Mouse (Mus musculus): Measurements from ENCODE around the gene Cdcp2.

Cdcp2 gene

DNA sequence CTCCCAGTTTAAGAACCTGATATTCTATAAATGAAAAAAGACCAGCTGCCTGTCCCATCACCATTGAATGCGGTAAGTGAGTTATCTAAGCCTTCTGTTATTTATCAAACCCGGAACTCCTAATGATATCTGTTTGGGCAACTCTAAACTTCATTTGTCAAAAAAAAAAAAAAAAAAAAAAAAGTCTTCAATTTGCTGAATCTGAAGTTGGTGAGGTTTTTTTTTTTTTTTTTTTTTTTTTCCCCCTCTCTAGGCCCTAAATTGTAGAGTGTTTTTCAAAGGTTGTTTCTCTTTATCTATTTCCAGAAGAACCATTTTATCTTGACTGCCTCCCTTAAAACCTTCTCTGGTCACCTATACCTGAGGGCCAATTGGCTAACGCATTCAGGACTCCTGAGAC is 38.2 kb downstream of the Cdcp2 start:
- no peak for DNase-seq (ENCODE audit: low spot score)

DNA sequence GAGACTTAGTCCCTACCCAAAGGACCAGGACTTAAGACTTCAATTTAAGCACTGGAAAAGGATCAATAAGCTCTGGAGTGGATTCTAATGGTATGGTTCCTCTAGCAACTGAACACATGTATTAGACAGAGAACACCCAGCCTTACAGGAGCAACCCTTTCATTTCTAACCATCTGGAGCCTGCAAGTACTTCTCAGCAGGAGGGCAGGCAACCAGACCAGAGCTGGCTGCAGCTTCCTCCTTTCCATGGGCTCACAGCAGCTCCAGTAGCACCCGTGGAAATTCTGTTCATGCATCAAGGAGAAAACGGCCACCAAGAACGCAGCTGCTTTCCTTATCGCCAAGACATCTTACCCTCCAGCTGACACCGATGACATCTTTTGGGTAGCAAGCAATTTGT is 39.0 kb downstream of the Cdcp2 start:
- no peak for DNase-seq (ENCODE audit: low spot score)

- no peak for DNase-seq (ENCODE audit: low spot score)
These were observed 39.8 kb downstream of the Cdcp2 start for GRCm38 (mm10) chr4:107136531-107136930.

- no peak for DNase-seq (ENCODE audit: low spot score)
These were observed 42.5 kb downstream of the Cdcp2 start for GRCm38 (mm10) chr4:107138948-107139835.

GRCm38 (mm10) chr4:107139836-107140631 is 43.3 kb downstream of the Cdcp2 start:
- DNase-seq (ENCODE audit: low spot score), result no peak

- no peak for DNase-seq (ENCODE audit: low spot score)
These were observed 46.8 kb downstream of the Cdcp2 start for GRCm38 (mm10) chr4:107143511-107143910.

DNA sequence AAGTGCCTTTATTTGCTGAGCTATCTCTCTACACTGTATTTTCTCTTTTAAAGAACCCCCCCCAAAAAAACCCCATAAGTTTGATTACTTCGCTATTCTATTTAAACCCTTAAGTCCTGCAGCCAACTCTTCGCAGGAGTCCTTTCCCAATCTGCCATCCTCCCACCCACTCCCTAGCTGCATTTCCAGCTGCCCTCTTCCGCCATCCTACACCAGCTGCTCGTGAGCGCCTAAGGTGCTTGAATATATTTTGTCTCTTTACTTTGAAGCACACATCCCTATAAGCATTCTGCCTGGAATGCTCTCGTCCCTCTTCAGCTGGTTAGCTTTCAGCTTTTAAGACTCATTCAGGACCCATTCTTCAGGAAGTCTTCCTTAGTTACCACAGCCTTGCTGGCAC is 54.3 kb downstream of the Cdcp2 start:
- no peak for DNase-seq (ENCODE audit: low spot score)

- no peak for DNase-seq (ENCODE audit: low spot score)
These were observed 55.9 kb downstream of the Cdcp2 start for GRCm38 (mm10) chr4:107152571-107152970.

DNA sequence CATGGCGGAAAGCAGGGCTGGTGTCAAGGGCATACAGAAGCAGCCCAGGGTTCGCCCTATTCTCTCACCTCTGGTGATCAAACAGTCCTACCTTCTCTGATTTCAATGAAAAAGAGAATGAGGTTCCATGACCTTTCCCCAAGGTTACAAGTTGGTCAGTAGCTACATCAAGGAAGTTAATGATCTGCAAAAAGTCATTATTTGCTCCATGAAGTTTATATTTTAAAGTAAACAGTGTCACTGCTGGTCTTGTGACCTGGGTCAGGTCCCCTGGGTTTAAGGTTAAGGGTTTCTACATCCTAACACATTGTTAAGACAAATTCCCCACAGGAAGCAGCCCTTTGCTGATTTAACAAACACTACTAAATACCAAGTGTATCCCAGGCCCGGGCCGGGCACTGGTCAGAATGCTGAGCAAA is 60.3 kb downstream of the Cdcp2 start:
- no peak for DNase-seq (ENCODE audit: low spot score)

GRCm38 (mm10) chr4:107159166-107159773 is 62.6 kb downstream of the Cdcp2 start:
- no peak for DNase-seq (ENCODE audit: low spot score)

DNA sequence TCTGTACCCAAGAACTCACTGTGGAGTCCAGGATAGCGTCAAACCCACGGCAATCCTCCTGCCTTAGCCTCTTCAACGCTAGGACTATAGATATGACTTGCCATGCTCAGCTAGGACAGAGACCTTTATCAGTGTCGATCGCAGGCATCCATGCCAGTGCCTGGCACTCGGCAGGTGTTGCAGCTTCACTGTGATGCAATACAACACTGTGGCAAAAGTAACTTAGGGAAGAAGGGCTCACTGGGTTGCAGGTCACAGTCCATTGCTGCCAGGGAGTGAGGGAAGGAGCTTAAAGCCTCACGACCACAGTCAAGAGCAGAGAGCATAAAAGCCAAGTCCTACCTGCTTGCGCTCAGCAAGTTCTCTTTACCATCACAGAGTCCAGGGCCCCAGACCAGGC is 63.5 kb downstream of the Cdcp2 start:
- no peak for DNase-seq (ENCODE audit: low spot score)

Data from left cerebral cortex, adult 11 months (tissue).